In the genomic region with DNA sequence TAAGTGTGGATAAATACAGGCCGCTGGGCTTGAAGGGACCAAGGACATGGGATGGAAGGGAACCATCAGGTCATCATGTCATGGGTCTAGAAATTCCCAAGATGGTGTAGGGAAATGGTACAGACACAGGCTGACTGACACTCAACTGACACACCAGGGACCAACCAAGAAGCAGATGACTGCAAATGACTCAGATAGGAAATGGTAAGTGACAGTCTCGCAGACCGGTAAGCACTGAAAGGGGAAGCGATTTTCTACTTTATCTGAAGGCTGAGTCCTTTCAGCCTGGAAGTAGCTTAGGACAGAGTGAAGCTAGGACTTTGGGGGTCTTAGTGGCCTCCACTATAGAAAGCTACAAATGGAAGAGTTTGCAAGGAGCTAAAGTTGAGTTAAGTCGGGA, we compare ENCODE assay signal across 23 mouse cellular contexts.
"Had no signal": no experiment of that assay in that cellular context is flagged by ENCODE, and none has a peak within 500 bp of the region (broad histone marks: within the 10 kb centered on the region; RNA-seq: fewer than 3 reads in every experiment).

No protein-coding gene starts in this region.

- DNase-seq: kidney, adult 18-20 months; kidney, adult 9 months; kidney, postnatal 14 days; kidney, postnatal 4 days; layer of hippocampus, adult 9-11 months; layer of hippocampus, postnatal 36 days; left cerebral cortex, postnatal 4 days; liver, postnatal 0 days; lung, embryonic 14.5 days; lung, postnatal 10 days; lung, postnatal 36 days; thymus, adult 18-20 months; thymus, postnatal 36 days had no signal

- H3K36me3 ChIP-seq: limb, embryonic 12.5 days; limb, embryonic 15.5 days; midbrain, embryonic 13.5 days; neural tube, embryonic 13.5 days had no signal

- H3K27ac ChIP-seq: layer of hippocampus, adult 2 months; limb, embryonic 12.5 days; limb, embryonic 15.5 days; liver, embryonic 14.5 days; midbrain, embryonic 10.5 days; midbrain, embryonic 13.5 days; neural tube, embryonic 13.5 days had no signal

- ATAC-seq: liver, postnatal 0 days; midbrain, embryonic 13.5 days; midbrain, embryonic 16.5 days had no signal

- H3K4me3 ChIP-seq: layer of hippocampus, adult 2 months; limb, embryonic 12.5 days; limb, embryonic 15.5 days; midbrain, embryonic 10.5 days; midbrain, embryonic 13.5 days; myocyte; neural tube, embryonic 13.5 days had no signal

- H3K9ac ChIP-seq: limb, embryonic 12.5 days; limb, embryonic 15.5 days; liver, embryonic 14.5 days; liver, postnatal 0 days; lung, embryonic 14.5 days; midbrain, embryonic 13.5 days; neural tube, embryonic 13.5 days had no signal

- H3K27me3 ChIP-seq: limb, embryonic 15.5 days had no signal

- H3K9me3 ChIP-seq: limb, embryonic 15.5 days; midbrain, embryonic 10.5 days; midbrain, embryonic 13.5 days; neural tube, embryonic 13.5 days had no signal

- H3K4me2 ChIP-seq: limb, embryonic 12.5 days; limb, embryonic 15.5 days; liver, embryonic 11.5 days; lung, embryonic 14.5 days; midbrain, embryonic 13.5 days; neural tube, embryonic 13.5 days had no signal
